Mouse (Mus musculus): ENCODE measurements around the gene Zc3h10. TPM values are rescaled to one million over a fixed set of nuclear protein-coding genes. Genes with fewer than 3 reads are reported as not detected.

The Zc3h10 gene
- polyA plus RNA-seq, 1 experiment from 2014 or later: 15.3 TPM

GRCm38 (mm10) chr10:128588775-128589463 is 41.3 kb upstream of the Zc3h10 start:
- WGBS: 6% methylated on average over 23 of the region's 23 CpGs
- peak; percentile 19 for ATAC-seq

DNA sequence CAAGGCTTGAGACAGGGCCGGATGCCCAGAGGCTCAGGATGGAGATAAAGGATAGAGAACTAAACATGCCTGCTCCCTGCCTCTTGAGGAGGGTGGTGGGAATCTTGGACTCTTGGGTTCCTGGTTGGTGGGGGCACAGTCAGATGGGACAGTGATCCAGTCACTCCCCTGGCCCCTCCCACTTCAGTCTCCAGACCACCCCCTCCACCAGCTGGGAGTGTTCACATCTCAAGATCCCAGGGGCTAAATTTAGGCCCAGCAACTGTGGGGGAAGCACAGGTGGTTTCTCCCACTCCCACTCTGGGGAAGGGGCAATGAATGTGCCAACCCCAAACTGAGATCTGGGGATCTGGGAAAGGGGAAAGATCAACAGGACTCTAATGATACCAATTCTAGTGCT is 40.6 kb upstream of the Zc3h10 start:
- Histone ChIP-seq H3K4me2 (replicated peaks; ENCODE audit: low read depth, low read length) (peak overlapping the region; percentile 98), H3K27me3 (replicated peaks; ENCODE audit: insufficient read depth, low read length) (no peaks in the 10 kb centered on the region; the same call in 1 of the 2 replicates), H3K27ac (ENCODE audit: low read length) (peak overlapping the region; percentile 97), H3K9me3 (ENCODE audit: low read length) (no peaks in the 10 kb centered on the region), H3K4me1 (ENCODE audit: insufficient read depth, low read depth, low read length) (no peaks in the 10 kb centered on the region), H3K9ac (replicated peaks; ENCODE audit: low read depth) (0 out of 2 replicates have a peak overlapping the region, but pooled peaks have one; percentile 23), H3K4me3 (ENCODE audit: low read depth, low read length) (peak overlapping the region; percentile 63), H3K36me3 (ENCODE audit: insufficient read depth, low read length) (no peaks in the 10 kb centered on the region)
- TF ChIP-seq CTCF (IDR thresholded peaks at IDR 0.05) (no peak), EP300 (IDR thresholded peaks at IDR 0.05) (no peak)
- DNase-seq (ENCODE audit: low spot score) (no peak), ATAC-seq (no peak)
- WGBS: 13% methylated on average over 1 of the region's 1 CpGs

More at GRCm38 (mm10) chr10:128588775-128589463, 41.3 kb upstream of the Zc3h10 start:
- peak overlapping the region; percentile 63 for H3K4me3 ChIP-seq (ENCODE audit: low read depth, low read length)
- DNase-seq (ENCODE audit: low spot score): peak; percentile 70
- H3K4me2 ChIP-seq (replicated peaks; ENCODE audit: low read depth, low read length): peak overlapping the region; percentile 98
- no peaks in the 10 kb centered on the region; the same call in 1 of the 2 replicates for H3K27me3 ChIP-seq (replicated peaks; ENCODE audit: insufficient read depth, low read length)
- no peaks in the 10 kb centered on the region for H3K4me1 ChIP-seq (ENCODE audit: insufficient read depth, low read depth, low read length)
- peak overlapping the region; percentile 97 for H3K27ac ChIP-seq (ENCODE audit: low read length)
- H3K9me3 ChIP-seq (ENCODE audit: low read length): no peaks in the 10 kb centered on the region
- peak overlapping the region; percentile 62 for H3K9ac ChIP-seq (replicated peaks; ENCODE audit: low read depth)
- no peaks in the 10 kb centered on the region for H3K36me3 ChIP-seq (ENCODE audit: insufficient read depth, low read length)
- TF ChIP-seq EP300 (IDR thresholded peaks at IDR 0.05): no peak
- TF ChIP-seq CTCF (IDR thresholded peaks at IDR 0.05): no peak

DNA sequence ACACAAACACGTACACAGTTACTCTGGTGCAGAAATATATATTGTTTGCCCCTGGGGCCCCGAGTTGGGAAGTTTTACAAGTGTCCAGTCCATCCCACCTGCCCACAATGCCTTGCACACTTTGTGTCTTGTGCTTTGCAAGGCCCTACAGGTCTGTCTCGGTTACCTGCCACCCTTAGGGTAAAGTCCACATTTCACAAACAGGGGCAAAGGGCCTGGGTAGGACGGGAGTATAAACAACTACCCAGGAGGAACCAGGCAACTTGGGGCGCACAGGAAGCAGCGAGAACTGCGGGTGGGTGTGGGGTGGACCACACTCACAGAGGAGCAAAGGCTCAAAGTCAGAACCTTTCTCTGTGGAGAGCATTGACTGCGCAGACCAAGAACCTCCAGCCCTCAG is 40.1 kb upstream of the Zc3h10 start:
- TF ChIP-seq EP300 (IDR thresholded peaks at IDR 0.05): no peak
- no peak for TF ChIP-seq CTCF (IDR thresholded peaks at IDR 0.05)
- Histone ChIP-seq H3K4me3 (ENCODE audit: low read depth, low read length) (peak overlapping the region; percentile 63), H3K9me3 (ENCODE audit: low read length) (no peaks in the 10 kb centered on the region), H3K27ac (ENCODE audit: low read length) (peak overlapping the region; percentile 97), H3K4me2 (replicated peaks; ENCODE audit: low read depth, low read length) (peak overlapping the region; percentile 98), H3K4me1 (ENCODE audit: insufficient read depth, low read depth, low read length) (no peaks in the 10 kb centered on the region), H3K9ac (replicated peaks; ENCODE audit: low read depth) (0 out of 2 replicates have a peak overlapping the region, but pooled peaks have one; percentile 23), H3K27me3 (replicated peaks; ENCODE audit: insufficient read depth, low read length) (no peaks in the 10 kb centered on the region; the same call in 1 of the 2 replicates), H3K36me3 (ENCODE audit: insufficient read depth, low read length) (no peaks in the 10 kb centered on the region)
- ATAC-seq: no peak
- no peak for DNase-seq (ENCODE audit: low spot score)
- 34% methylated on average over 8 of the region's 8 CpGs for WGBS

- no peaks in the 10 kb centered on the region for H3K9me3 ChIP-seq (ENCODE audit: low read length)
- H3K4me1 ChIP-seq (ENCODE audit: insufficient read depth, low read depth, low read length): no peaks in the 10 kb centered on the region
- no peak for DNase-seq (ENCODE audit: low spot score)
- no peaks in the 10 kb centered on the region for H3K36me3 ChIP-seq (ENCODE audit: insufficient read depth, low read length)
- peak overlapping the region; percentile 6; the same call in 1 of the 2 replicates for H3K4me3 ChIP-seq (ENCODE audit: low read depth, low read length)
- 35% methylated on average over 4 of the region's 4 CpGs for WGBS
- no peak overlapping the region for H3K9ac ChIP-seq (replicated peaks; ENCODE audit: low read depth)
- no peak for TF ChIP-seq CTCF (IDR thresholded peaks at IDR 0.05)
- TF ChIP-seq EP300 (IDR thresholded peaks at IDR 0.05): no peak
- no peak for ATAC-seq
- H3K27ac ChIP-seq (ENCODE audit: low read length): 0 out of 2 replicates have a peak overlapping the region, but pooled peaks have one; percentile 20
- H3K27me3 ChIP-seq (replicated peaks; ENCODE audit: insufficient read depth, low read length): no peaks in the 10 kb centered on the region; the same call in 1 of the 2 replicates
- peak overlapping the region; percentile 98 for H3K4me2 ChIP-seq (replicated peaks; ENCODE audit: low read depth, low read length)
Observed at GRCm38 (mm10) chr10:128587120-128587519, 39.5 kb upstream of the Zc3h10 start.

DNA sequence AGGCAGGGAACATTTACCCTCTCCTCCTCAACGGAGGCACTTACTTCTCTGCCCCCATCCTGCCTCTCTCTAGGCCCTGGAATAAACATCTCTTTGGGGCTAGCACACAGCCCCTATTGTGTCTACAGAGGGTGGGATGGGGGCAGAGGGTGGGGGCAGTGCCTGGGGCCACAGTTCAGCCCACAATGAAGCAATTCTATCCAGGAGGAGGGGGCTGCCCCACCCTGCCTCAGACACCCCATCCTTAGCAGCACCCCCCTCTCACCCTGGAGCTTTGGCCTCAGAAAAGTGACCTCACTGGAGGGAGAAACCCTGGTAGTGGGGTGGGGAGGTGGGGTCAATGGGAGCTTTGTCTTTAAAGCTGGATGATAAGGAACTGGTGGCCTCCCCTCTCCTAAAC is 39.0 kb upstream of the Zc3h10 start:
- Histone ChIP-seq H3K36me3 (ENCODE audit: insufficient read depth, low read length) (no peaks in the 10 kb centered on the region), H3K4me3 (ENCODE audit: low read depth, low read length) (peak overlapping the region; percentile 8; the same call in 1 of the 2 replicates), H3K27me3 (replicated peaks; ENCODE audit: insufficient read depth, low read length) (no peaks in the 10 kb centered on the region; the same call in 1 of the 2 replicates), H3K27ac (ENCODE audit: low read length) (peak overlapping the region; percentile 26; the same call in 1 of the 2 replicates), H3K9ac (replicated peaks; ENCODE audit: low read depth) (no peak overlapping the region), H3K4me1 (ENCODE audit: insufficient read depth, low read depth, low read length) (no peaks in the 10 kb centered on the region), H3K4me2 (replicated peaks; ENCODE audit: low read depth, low read length) (peak overlapping the region; percentile 98), H3K9me3 (ENCODE audit: low read length) (no peaks in the 10 kb centered on the region)
- ATAC-seq (no peak), DNase-seq (ENCODE audit: low spot score) (no peak)
- WGBS: 10% methylated on average over 1 of the region's 1 CpGs
- TF ChIP-seq EP300 (IDR thresholded peaks at IDR 0.05): no peak
- no peak for TF ChIP-seq CTCF (IDR thresholded peaks at IDR 0.05)

- peak; percentile 81 for ATAC-seq
- H3K4me3 ChIP-seq (ENCODE audit: low read depth, low read length): peak overlapping the region; percentile 12; the same call in 1 of the 2 replicates
- 9% methylated on average over 4 of the region's 4 CpGs for WGBS
- H3K9ac ChIP-seq (replicated peaks; ENCODE audit: low read depth): 0 out of 2 replicates have a peak overlapping the region, but pooled peaks have one; percentile 8
- H3K27me3 ChIP-seq (replicated peaks; ENCODE audit: insufficient read depth, low read length): no peaks in the 10 kb centered on the region; the same call in 1 of the 2 replicates
- no peaks in the 10 kb centered on the region for H3K4me1 ChIP-seq (ENCODE audit: insufficient read depth, low read depth, low read length)
- H3K36me3 ChIP-seq (ENCODE audit: insufficient read depth, low read length): no peaks in the 10 kb centered on the region
- peak; percentile 96 for DNase-seq (ENCODE audit: low spot score)
- TF ChIP-seq CTCF (IDR thresholded peaks at IDR 0.05) (no peak), EP300 (IDR thresholded peaks at IDR 0.05) (peak; percentile 84)
- H3K9me3 ChIP-seq (ENCODE audit: low read length): no peaks in the 10 kb centered on the region
- H3K4me2 ChIP-seq (replicated peaks; ENCODE audit: low read depth, low read length): peak overlapping the region; percentile 49
- peak overlapping the region; percentile 84 for H3K27ac ChIP-seq (ENCODE audit: low read length)
Observed at GRCm38 (mm10) chr10:128584386-128584785, 36.8 kb upstream of the Zc3h10 start.

Measured in lung, postnatal 0 days (tissue).